Mouse (Mus musculus): ENCODE data around the gene Smim6. TPM values are rescaled to one million over a fixed set of nuclear protein-coding genes. Genes with fewer than 3 reads are reported as not detected.

The Smim6 gene
- total RNA-seq (2021) (not detected), polyA plus RNA-seq (2012; rRNA removed) (0.29 and 0.35 TPM in 2 replicates)
- long read RNA-seq: 0 reads

GRCm38 (mm10) chr11:115911632-115912376 is at the start of gene Smim6:
Smim6 (plus strand) TSS chr11:115912017.
- intact Hi-C loops (cut with DNase I): no loop called here
- 63% methylated on average over 11 of the region's 11 CpGs for WGBS
- H3K9ac ChIP-seq (ENCODE audit: low read depth, low read length): no peak within 1 kb of the TSS

GRCm38 (mm10) chr11:115863895-115864294 is 47.9 kb upstream of the Smim6 start:
- H3K9ac ChIP-seq (ENCODE audit: low read depth, low read length): no peak overlapping the region
- no peaks in the 10 kb centered on the region for H3K4me1 ChIP-seq (ENCODE audit: control insufficient read depth, insufficient read depth, low read length)
- no peak for DNase-seq
- TF ChIP-seq EP300 (IDR thresholded peaks at IDR 0.05; ENCODE audit: insufficient read depth, low read depth, low read length) (no peak), POLR2A (IDR thresholded peaks at IDR 0.05; ENCODE audit: insufficient read depth, low read depth, low read length) (no peak), CTCF (IDR thresholded peaks at IDR 0.05) (peak; percentile 29)
- no peaks in the 10 kb centered on the region for H3K79me2 ChIP-seq (replicated peaks; ENCODE audit: control insufficient read depth, insufficient read depth, low read length)
- no peak overlapping the region for H3K27ac ChIP-seq
- H3K4me3 ChIP-seq: no peak overlapping the region
- intact Hi-C loops (cut with DNase I): no loop called here
- peaks cover 4% of the 10 kb centered on the region for H3K27me3 ChIP-seq (ENCODE audit: control insufficient read depth, insufficient read depth, low read length)
- WGBS: 88% methylated on average over 8 of the region's 8 CpGs
- H3K36me3 ChIP-seq (ENCODE audit: control insufficient read depth, insufficient read depth, low read length): no peaks in the 10 kb centered on the region

More at GRCm38 (mm10) chr11:115911632-115912376, at the start of gene Smim6:
- Histone ChIP-seq H3K79me2 (replicated peaks; ENCODE audit: control insufficient read depth, insufficient read depth, low read length) (no peaks in the 10 kb centered on the region), H3K4me3 (no peak within 1 kb of the TSS), H3K27ac (no peak within 1 kb of the TSS), H3K36me3 (ENCODE audit: control insufficient read depth, insufficient read depth, low read length) (no peaks in the 10 kb centered on the region), H3K27me3 (ENCODE audit: control insufficient read depth, insufficient read depth, low read length) (no peaks in the 10 kb centered on the region), H3K4me1 (ENCODE audit: control insufficient read depth, insufficient read depth, low read length) (peaks cover 3% of the 10 kb centered on the region; the same call in 1 of the 2 replicates)
- TF ChIP-seq CTCF (IDR thresholded peaks at IDR 0.05) (no peak), EP300 (IDR thresholded peaks at IDR 0.05; ENCODE audit: insufficient read depth, low read depth, low read length) (no peak), POLR2A (IDR thresholded peaks at IDR 0.05; ENCODE audit: insufficient read depth, low read depth, low read length) (no peak)
- DNase-seq: no peak

GRCm38 (mm10) chr11:115869393-115869792 is 42.4 kb upstream of the Smim6 start:
- H3K4me3 ChIP-seq: no peak overlapping the region
- no peak for DNase-seq
- no peaks in the 10 kb centered on the region for H3K27me3 ChIP-seq (ENCODE audit: control insufficient read depth, insufficient read depth, low read length)
- intact Hi-C loops (cut with DNase I): no loop called here
- no peaks in the 10 kb centered on the region for H3K36me3 ChIP-seq (ENCODE audit: control insufficient read depth, insufficient read depth, low read length)
- TF ChIP-seq POLR2A (IDR thresholded peaks at IDR 0.05; ENCODE audit: insufficient read depth, low read depth, low read length) (no peak), CTCF (IDR thresholded peaks at IDR 0.05) (no peak), EP300 (IDR thresholded peaks at IDR 0.05; ENCODE audit: insufficient read depth, low read depth, low read length) (no peak)
- H3K79me2 ChIP-seq (replicated peaks; ENCODE audit: control insufficient read depth, insufficient read depth, low read length): no peaks in the 10 kb centered on the region
- H3K4me1 ChIP-seq (ENCODE audit: control insufficient read depth, insufficient read depth, low read length): no peaks in the 10 kb centered on the region
- 61% methylated on average over 8 of the region's 8 CpGs for WGBS
- no peak overlapping the region for H3K9ac ChIP-seq (ENCODE audit: low read depth, low read length)
- H3K27ac ChIP-seq: no peak overlapping the region

GRCm38 (mm10) chr11:115872437-115872836 is 39.4 kb upstream of the Smim6 start:
- 74% methylated on average over 4 of the region's 4 CpGs for WGBS
- intact Hi-C loops (cut with DNase I): no loop called here
- no peak overlapping the region for H3K9ac ChIP-seq (ENCODE audit: low read depth, low read length)

GRCm38 (mm10) chr11:115875935-115876334 is 35.9 kb upstream of the Smim6 start:
- H3K27me3 ChIP-seq (ENCODE audit: control insufficient read depth, insufficient read depth, low read length): no peaks in the 10 kb centered on the region
- no peaks in the 10 kb centered on the region for H3K79me2 ChIP-seq (replicated peaks; ENCODE audit: control insufficient read depth, insufficient read depth, low read length)
- no peak overlapping the region for H3K27ac ChIP-seq
- no peak for TF ChIP-seq POLR2A (IDR thresholded peaks at IDR 0.05; ENCODE audit: insufficient read depth, low read depth, low read length)
- no peak for TF ChIP-seq CTCF (IDR thresholded peaks at IDR 0.05)
- TF ChIP-seq EP300 (IDR thresholded peaks at IDR 0.05; ENCODE audit: insufficient read depth, low read depth, low read length): no peak
- no peaks in the 10 kb centered on the region for H3K4me1 ChIP-seq (ENCODE audit: control insufficient read depth, insufficient read depth, low read length)
- no peak overlapping the region for H3K9ac ChIP-seq (ENCODE audit: low read depth, low read length)
- DNase-seq: no peak
- intact Hi-C loops (cut with DNase I): no loop called here
- H3K4me3 ChIP-seq: no peak overlapping the region
- 87% methylated on average over 3 of the region's 3 CpGs for WGBS
- no peaks in the 10 kb centered on the region for H3K36me3 ChIP-seq (ENCODE audit: control insufficient read depth, insufficient read depth, low read length)

More at GRCm38 (mm10) chr11:115872437-115872836, 39.4 kb upstream of the Smim6 start:
- Histone ChIP-seq H3K27me3 (ENCODE audit: control insufficient read depth, insufficient read depth, low read length) (no peaks in the 10 kb centered on the region), H3K79me2 (replicated peaks; ENCODE audit: control insufficient read depth, insufficient read depth, low read length) (no peaks in the 10 kb centered on the region), H3K4me3 (no peak overlapping the region), H3K36me3 (ENCODE audit: control insufficient read depth, insufficient read depth, low read length) (no peaks in the 10 kb centered on the region), H3K4me1 (ENCODE audit: control insufficient read depth, insufficient read depth, low read length) (no peaks in the 10 kb centered on the region), H3K27ac (no peak overlapping the region)
- no peak for DNase-seq
- no peak for TF ChIP-seq EP300 (IDR thresholded peaks at IDR 0.05; ENCODE audit: insufficient read depth, low read depth, low read length)

GRCm38 (mm10) chr11:115876438-115876837 is 35.4 kb upstream of the Smim6 start:
- DNase-seq: no peak
- TF ChIP-seq EP300 (IDR thresholded peaks at IDR 0.05; ENCODE audit: insufficient read depth, low read depth, low read length): no peak
- TF ChIP-seq CTCF (IDR thresholded peaks at IDR 0.05): peak; percentile 7; the same call in 1 of the 2 replicates
- intact Hi-C loops (cut with DNase I): no loop called here
- Histone ChIP-seq H3K9ac (ENCODE audit: low read depth, low read length) (no peak overlapping the region), H3K79me2 (replicated peaks; ENCODE audit: control insufficient read depth, insufficient read depth, low read length) (no peaks in the 10 kb centered on the region), H3K27ac (no peak overlapping the region), H3K36me3 (ENCODE audit: control insufficient read depth, insufficient read depth, low read length) (no peaks in the 10 kb centered on the region), H3K4me3 (no peak overlapping the region), H3K27me3 (ENCODE audit: control insufficient read depth, insufficient read depth, low read length) (no peaks in the 10 kb centered on the region), H3K4me1 (ENCODE audit: control insufficient read depth, insufficient read depth, low read length) (no peaks in the 10 kb centered on the region)
- 87% methylated on average over 5 of the region's 5 CpGs for WGBS
